Mouse (Mus musculus) cerebellum, postnatal 36 days (tissue): ENCODE measurements around the gene Gng12.
"Not testable (repeated sequence)": the region's sequence is repeated elsewhere in the genome, so short reads cannot be mapped to it uniquely, and the experiment has no call there.

ENCODE experiments used
- DNase-seq, 2 experiments: peaks; one replicate each; pipeline ENCODE4 v3.0.0; 2021 to 2022; ENCODE audit warnings: mixed read lengths in 2 of 2

Gene Gng12

GRCm38 (mm10) chr6:66896119-66896920, at the start of gene Gng12:
Gene Gng12 (plus strand): TSS chr6:66896397.
- DNase-seq = peak; percentile 56 to 69

- no peak for DNase-seq
These were observed 47.3 kb upstream of the Gng12 start for GRCm38 (mm10) chr6:66848936-66849335.

- no peak for DNase-seq
These were observed 40.0 kb upstream of the Gng12 start for GRCm38 (mm10) chr6:66856236-66856635.

GRCm38 (mm10) chr6:66858356-66858755, 37.8 kb upstream of the Gng12 start:
- DNase-seq = no peak

DNA sequence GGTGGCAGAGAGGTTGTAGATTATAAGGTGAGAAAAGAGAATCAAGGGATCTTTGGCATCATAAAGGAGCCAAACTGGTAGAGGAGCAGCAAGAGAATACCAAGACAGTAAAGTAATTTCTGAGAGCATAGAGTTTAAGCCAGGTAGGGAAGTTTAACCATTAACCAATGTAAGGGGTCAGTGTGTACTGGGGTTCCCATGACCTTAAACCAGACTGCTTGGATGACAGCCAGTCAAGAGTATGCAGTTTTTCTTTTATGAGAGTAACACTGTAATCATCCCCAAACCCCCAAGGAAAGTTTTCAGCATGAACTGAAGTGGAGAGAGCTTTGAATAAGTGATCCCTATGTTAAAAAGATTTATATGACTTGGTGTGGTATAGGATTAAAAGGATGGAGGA, 36.8 kb upstream of the Gng12 start:
- DNase-seq = no peak

DNA sequence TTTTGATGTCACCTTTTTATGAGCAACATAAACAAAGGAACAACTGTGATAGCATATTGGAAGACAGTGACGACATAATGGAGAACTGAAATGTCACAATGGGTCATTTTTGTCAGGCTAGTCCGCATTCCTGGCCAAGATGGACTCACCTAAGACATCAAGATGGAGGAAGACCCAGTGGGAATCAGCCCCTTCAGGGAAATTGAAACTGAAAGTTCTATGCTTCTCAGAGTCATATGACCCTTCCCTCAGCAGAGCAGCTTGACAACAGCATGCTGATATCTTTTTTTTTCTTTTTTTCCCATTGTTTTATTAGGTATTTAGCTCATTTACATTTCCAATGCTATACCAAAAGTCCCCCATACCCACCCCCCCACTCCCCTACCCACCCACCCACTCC, 31.7 kb upstream of the Gng12 start:
- no peak for DNase-seq

DNA sequence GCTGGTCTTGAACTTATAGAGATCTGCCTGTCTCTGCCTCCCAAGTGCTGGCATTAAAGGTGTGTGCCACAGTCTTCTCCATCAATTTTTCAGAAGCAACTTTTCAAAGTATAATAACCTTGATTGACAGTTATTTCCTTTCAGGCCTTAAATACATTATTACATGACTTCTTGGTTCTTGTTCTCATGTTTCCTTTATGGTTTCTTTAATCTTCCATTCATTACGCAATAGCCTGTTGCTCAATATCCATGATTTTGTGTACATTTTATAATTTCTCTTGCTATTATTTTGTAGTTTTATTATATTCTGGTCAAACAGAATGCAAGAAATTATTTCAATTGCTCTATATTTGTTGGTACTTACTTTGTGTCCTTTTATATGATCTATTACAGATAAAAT, 29.9 kb upstream of the Gng12 start:
- DNase-seq = no peak

DNA sequence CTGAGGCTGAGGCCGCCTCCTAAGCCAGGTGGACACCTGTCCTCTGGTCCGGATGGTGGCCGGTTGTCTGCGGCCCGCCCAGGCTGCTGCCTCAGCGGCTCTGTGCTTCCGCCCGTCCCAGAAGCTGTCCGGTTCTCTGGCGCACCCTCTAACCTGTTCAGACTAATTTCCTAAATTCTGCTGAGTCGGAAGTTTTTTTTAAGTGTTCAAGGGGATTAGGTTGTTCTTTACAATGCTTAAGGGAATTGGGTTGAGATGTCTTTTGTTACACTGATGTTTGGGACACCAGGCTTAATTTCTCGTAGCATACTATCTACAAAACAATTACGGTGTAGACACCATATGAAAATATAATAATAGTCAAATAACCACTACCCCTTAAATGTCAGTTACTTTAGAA, 19.1 kb upstream of the Gng12 start:
- not testable (repeated sequence) for DNase-seq

- DNase-seq = no peak
These were observed 5.6 kb upstream of the Gng12 start for GRCm38 (mm10) chr6:66890349-66891158.

GRCm38 (mm10) chr6:66893950-66894349, 2.2 kb upstream of the Gng12 start:
- no peak for DNase-seq

DNA sequence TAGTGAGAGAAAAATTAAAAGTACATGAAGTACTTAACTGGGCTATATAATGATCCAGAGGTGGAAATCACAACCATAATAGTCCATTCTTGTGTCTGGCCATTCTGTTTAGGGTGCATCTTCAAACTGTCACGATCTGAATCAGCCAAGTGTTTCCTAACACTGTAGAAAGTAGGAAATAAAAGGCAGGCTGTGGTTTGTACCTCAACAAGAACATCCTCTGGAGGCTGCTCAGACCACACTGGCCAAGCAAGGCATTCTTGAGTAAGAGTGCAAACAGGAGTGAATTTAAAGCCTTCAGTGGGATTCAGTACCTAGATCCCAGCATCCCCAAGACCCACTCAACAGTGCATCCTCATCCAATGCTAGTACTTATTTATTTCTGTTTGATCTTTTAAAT, 1.2 kb upstream of the Gng12 start:
- DNase-seq = no peak

- peak; percentile 13 to 19 for DNase-seq
These were observed 886 bp downstream of the Gng12 start for GRCm38 (mm10) chr6:66896921-66897645.

DNA sequence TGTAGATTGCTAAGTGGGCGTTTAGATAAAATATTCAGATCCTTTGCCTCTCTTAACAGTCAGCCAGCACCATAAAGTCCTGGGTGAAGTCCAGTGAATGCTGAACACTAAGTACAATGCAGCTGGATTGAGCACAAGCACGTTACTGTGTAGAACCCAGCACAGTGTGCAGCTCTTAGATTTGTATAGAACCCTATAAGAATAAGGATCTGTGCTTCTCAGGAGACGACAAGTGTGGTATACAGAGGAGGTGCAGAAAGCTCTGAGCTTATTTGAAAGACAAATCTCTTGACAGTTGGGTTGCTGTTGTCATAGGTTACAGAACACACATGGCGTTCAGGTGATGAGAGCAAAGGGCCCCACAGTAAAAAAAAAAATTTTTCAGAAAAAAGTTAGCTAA, 1.8 kb downstream of the Gng12 start:
- DNase-seq = no peak

- no peak for DNase-seq
These were observed 5.7 kb downstream of the Gng12 start for GRCm38 (mm10) chr6:66901926-66902325.

DNA sequence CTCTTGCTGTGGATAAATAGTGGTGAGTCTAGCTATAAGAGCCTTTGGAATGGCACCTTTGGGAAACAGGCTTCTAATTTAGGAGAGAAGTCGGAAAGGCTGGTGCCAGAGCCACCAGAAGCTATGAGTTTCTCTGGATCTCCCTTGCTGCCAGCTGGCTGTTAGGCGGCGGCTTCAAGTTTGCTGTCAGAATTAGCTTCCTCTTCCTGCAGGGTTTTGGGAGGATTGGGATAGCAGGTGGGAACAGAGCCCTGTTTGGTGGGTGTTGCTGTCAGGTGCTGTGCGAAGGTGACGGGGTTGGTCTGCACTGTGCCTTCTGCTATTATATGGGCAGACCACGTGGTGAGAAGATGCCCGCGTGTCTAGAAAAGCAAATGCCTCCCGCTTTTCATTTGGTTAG, 7.0 kb downstream of the Gng12 start:
- DNase-seq = no peak

GRCm38 (mm10) chr6:66903720-66904119, 7.5 kb downstream of the Gng12 start:
- DNase-seq = no peak

DNA sequence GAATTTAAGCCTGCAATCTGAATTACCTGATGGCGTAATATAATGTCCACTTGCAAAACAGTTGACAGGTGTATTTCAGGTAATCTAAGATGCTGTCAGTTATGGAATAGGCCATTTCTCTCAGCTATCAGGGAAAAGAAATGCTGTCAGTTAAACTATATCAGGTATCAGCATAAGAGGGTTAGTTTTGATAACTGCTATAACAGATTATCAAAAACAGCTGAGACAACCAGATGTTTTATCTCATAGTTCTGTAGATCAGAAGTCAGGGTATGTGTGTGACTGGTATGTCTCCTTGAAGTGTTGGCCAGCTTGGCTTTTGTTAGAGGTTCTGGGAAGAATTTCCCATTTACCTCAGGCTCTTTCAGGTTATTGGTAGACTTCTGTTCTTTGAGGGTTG, 10.0 kb downstream of the Gng12 start:
- DNase-seq = no peak

GRCm38 (mm10) chr6:66908327-66908973, 12.3 kb downstream of the Gng12 start:
- DNase-seq = no peak

DNA sequence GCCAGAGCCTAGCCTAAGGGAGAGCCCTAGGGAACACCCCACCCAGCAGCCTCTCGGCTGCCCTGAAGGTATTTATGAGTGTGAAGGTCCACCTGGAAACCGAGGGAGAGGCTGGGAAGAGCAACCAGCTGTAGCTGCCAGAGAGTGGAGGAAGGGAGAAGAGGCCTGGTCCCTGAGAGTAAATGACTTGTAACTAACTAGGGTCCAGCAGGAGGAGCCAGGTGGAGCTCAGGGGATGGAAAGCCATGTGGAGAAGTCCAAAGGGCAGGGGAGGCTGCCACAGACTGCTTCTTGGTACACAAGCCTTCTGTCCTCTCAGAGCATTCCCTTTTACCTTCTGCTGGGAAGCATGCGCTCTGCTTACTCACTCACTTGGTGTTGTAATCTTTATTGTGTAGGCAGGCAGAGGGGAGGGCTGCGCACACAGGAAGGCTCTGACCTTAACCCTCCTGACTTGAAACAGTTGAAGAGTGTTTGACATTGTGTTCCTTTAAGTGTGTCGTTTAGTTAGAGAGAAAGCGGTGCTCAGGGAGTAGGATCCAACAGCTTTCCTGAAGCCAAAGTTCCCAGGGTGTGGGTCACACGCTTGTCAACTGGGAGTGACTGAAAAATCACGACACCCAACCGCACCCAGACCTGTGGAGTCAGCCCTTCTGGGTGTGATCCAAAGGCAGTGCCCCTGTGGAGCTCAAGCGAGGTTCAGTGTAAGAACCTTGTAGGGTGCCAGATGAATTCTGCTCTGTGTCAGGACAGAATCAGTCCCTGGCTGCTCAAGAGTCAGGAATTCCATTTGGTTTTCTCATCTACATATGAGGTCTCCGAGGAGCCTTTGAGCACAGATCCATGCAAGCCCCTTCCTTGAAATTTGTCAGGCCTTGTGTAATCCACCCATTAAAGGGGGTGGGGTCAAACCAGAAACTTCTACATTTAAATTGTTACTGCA, 14.6 kb downstream of the Gng12 start:
- no peak for DNase-seq

DNA sequence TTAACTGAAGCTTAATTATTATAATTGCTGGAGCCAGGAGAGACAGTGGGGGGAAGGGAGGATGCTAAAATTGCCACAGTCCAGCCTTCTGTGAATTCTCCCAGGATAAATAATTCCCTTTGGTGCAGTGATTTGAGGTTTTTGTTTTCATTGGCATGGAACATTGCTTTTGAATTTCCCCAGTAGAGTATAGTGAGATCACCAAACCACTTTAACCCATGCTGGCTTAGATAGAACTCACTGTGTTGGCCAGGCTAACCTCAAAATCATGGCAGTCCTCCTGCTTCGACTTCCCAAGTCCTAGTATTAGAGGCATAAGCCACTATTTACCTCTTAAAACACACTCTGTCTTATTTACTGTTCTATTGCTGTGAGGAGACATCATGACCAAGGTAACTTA, 17.2 kb downstream of the Gng12 start:
- no peak for DNase-seq

- no peak for DNase-seq
These were observed 19.4 kb downstream of the Gng12 start for GRCm38 (mm10) chr6:66915592-66915991.

- no peak for DNase-seq
These were observed 20.8 kb downstream of the Gng12 start for GRCm38 (mm10) chr6:66917032-66917431.
